Mouse (Mus musculus) neural tube, embryonic 15.5 days (tissue): ENCODE measurements around the gene Fntb. TPM values are rescaled to one million over a fixed set of nuclear protein-coding genes. Genes with fewer than 3 reads are reported as not detected.

Source experiments
- ATAC-seq: fragments of 200-750 bp; cut with Nextera tagmentation; 2 replicates; pipeline ENCODE4 v1.8.0; 2017; ENCODE audit warnings: mild to moderate bottlenecking, moderate TSS enrichment, moderate library complexity; ENCODE audit not compliant: low FRiP score
- H3K27ac ChIP-seq: fragments of 300-500 bp; sonication (generic); replicated peaks from 2 replicates; pipeline ENCODE4 v1.5.1; 2015; ENCODE audit warnings: mild to moderate bottlenecking, inconsistent platforms
- H3K27me3 ChIP-seq: fragments of 300-500 bp; sonication (generic); replicated peaks from 2 replicates; pipeline ENCODE4 v1.6.1; 2015; ENCODE audit warnings: inconsistent platforms
- H3K36me3 ChIP-seq: fragments of 300-500 bp; sonication (generic); 2 replicates; pipeline ENCODE4 v1.6.1; 2015; ENCODE audit warnings: inconsistent platforms
- H3K4me1 ChIP-seq: fragments of 300-500 bp; sonication (generic); 2 replicates; pipeline ENCODE4 v1.6.1; 2015; ENCODE audit warnings: inconsistent platforms
- H3K4me2 ChIP-seq: fragments of 300-500 bp; sonication (generic); 2 replicates; pipeline ENCODE4 v1.6.1; 2015; ENCODE audit warnings: inconsistent platforms, mild to moderate bottlenecking, moderate library complexity
- H3K4me3 ChIP-seq: fragments of 300-500 bp; sonication (generic); replicated peaks from 2 replicates; pipeline ENCODE4 v1.5.1; 2015; ENCODE audit warnings: mild to moderate bottlenecking, inconsistent platforms
- H3K9ac ChIP-seq: fragments of 300-500 bp; sonication (generic); replicated peaks from 2 replicates; pipeline ENCODE4 v1.6.1; 2015; ENCODE audit warnings: mild to moderate bottlenecking, inconsistent platforms
- H3K9me3 ChIP-seq: fragments of 300-500 bp; sonication (generic); replicated peaks from 2 replicates; pipeline ENCODE4 v1.6.1; 2016; ENCODE audit warnings: inconsistent platforms
- WGBS: fragments of 180-500 bp; shearing (Covaris S2); methylation state at CpG from one replicate; pipeline ENCODE4 v1.1.7; 2015; ENCODE audit warnings: mixed read lengths; 5-methylcytosine and 5-hydroxymethylcytosine counted together
- polyA plus RNA-seq: library from polyadenylated mRNA; unstranded; fragments of >200 nt; fragmentation: Nextera tagmentation; extraction: Ambion mirVana; gene quantifications from 2 replicates; pipeline ENCODE4 v1.2.1, GENCODE M21; 2015

Fntb gene
- polyA plus RNA-seq, 1 experiment from 2014 or later: 41.5 TPM

- no peak overlapping the region for H3K27ac ChIP-seq
- H3K4me2 ChIP-seq: no peak overlapping the region
- no peaks in the 10 kb centered on the region for H3K4me1 ChIP-seq
- peaks cover 19% of the 10 kb centered on the region; the same call in 1 of the 2 replicates for H3K36me3 ChIP-seq
- no peak overlapping the region for H3K4me3 ChIP-seq
- no peaks in the 10 kb centered on the region for H3K27me3 ChIP-seq
- ATAC-seq: no peak
- H3K9me3 ChIP-seq: no peaks in the 10 kb centered on the region
- WGBS: 90% methylated on average over 7 of the region's 7 CpGs
- H3K9ac ChIP-seq: no peak overlapping the region
These were observed 107.5 kb downstream of the Fntb start for GRCm38 (mm10) chr12:76872767-76873316.

- Histone ChIP-seq H3K27ac (no peak overlapping the region), H3K36me3 (peaks cover 19% of the 10 kb centered on the region; the same call in 1 of the 2 replicates), H3K4me3 (no peak overlapping the region), H3K4me1 (no peaks in the 10 kb centered on the region), H3K27me3 (no peaks in the 10 kb centered on the region), H3K9me3 (no peaks in the 10 kb centered on the region), H3K9ac (no peak overlapping the region), H3K4me2 (no peak overlapping the region)
- ATAC-seq: no peak
- WGBS: 63% methylated on average over 9 of the region's 9 CpGs
These were observed 109.4 kb downstream of the Fntb start for GRCm38 (mm10) chr12:76874826-76875225.

- 5% methylated on average over 5 of the region's 5 CpGs for WGBS
- H3K4me2 ChIP-seq: no peak overlapping the region
- H3K27ac ChIP-seq: no peak overlapping the region
- no peak overlapping the region for H3K4me3 ChIP-seq
- H3K27me3 ChIP-seq: no peaks in the 10 kb centered on the region
- no peak overlapping the region for H3K9ac ChIP-seq
- peaks cover 14% of the 10 kb centered on the region; the same call in 1 of the 2 replicates for H3K36me3 ChIP-seq
- no peaks in the 10 kb centered on the region for H3K9me3 ChIP-seq
- no peak; the same call in 1 of the 2 replicates for ATAC-seq
- H3K4me1 ChIP-seq: no peaks in the 10 kb centered on the region
These were observed 113.9 kb downstream of the Fntb start for GRCm38 (mm10) chr12:76879242-76879641.

- Histone ChIP-seq H3K4me1 (no peaks in the 10 kb centered on the region), H3K27ac (no peak overlapping the region), H3K4me2 (no peak overlapping the region), H3K36me3 (0 out of 2 replicates have a peak, but pooled peaks cover 6% of the 10 kb centered on the region), H3K27me3 (no peaks in the 10 kb centered on the region), H3K9ac (no peak overlapping the region), H3K9me3 (no peaks in the 10 kb centered on the region), H3K4me3 (no peak overlapping the region)
- WGBS: 93% methylated on average over 4 of the region's 4 CpGs
- no peak for ATAC-seq
These were observed 114.7 kb downstream of the Fntb start for GRCm38 (mm10) chr12:76880131-76880530.

GRCm38 (mm10) chr12:76883824-76884223 is 118.4 kb downstream of the Fntb start:
- Histone ChIP-seq H3K4me1 (no peaks in the 10 kb centered on the region), H3K36me3 (peaks cover 6% of the 10 kb centered on the region), H3K9ac (no peak overlapping the region), H3K4me2 (no peak overlapping the region), H3K27me3 (no peaks in the 10 kb centered on the region), H3K4me3 (no peak overlapping the region), H3K27ac (no peak overlapping the region), H3K9me3 (no peaks in the 10 kb centered on the region)
- 78% methylated on average over 9 of the region's 9 CpGs for WGBS
- ATAC-seq: no peak

- peaks cover 6% of the 10 kb centered on the region for H3K36me3 ChIP-seq
- no peak overlapping the region for H3K4me2 ChIP-seq
- no peaks in the 10 kb centered on the region for H3K27me3 ChIP-seq
- no peak overlapping the region for H3K9ac ChIP-seq
- no peaks in the 10 kb centered on the region for H3K4me1 ChIP-seq
- no peaks in the 10 kb centered on the region for H3K9me3 ChIP-seq
- no peak for ATAC-seq
- H3K4me3 ChIP-seq: no peak overlapping the region
- WGBS: 94% methylated on average over 4 of the region's 4 CpGs
- H3K27ac ChIP-seq: no peak overlapping the region
These were observed 119.7 kb downstream of the Fntb start for GRCm38 (mm10) chr12:76885103-76885502.

GRCm38 (mm10) chr12:76886826-76887225 is 121.4 kb downstream of the Fntb start:
- Histone ChIP-seq H3K4me2 (no peak overlapping the region), H3K27me3 (no peaks in the 10 kb centered on the region), H3K9me3 (no peaks in the 10 kb centered on the region), H3K36me3 (peaks cover 10% of the 10 kb centered on the region), H3K9ac (no peak overlapping the region), H3K4me3 (no peak overlapping the region), H3K27ac (no peak overlapping the region), H3K4me1 (0 out of 2 replicates have a peak, but pooled peaks cover 5% of the 10 kb centered on the region)
- 86% methylated on average over 7 of the region's 7 CpGs for whole genome bisulfite sequencing
- no peak for ATAC-seq

- Histone ChIP-seq H3K9me3 (no peaks in the 10 kb centered on the region), H3K4me1 (0 out of 2 replicates have a peak, but pooled peaks cover 5% of the 10 kb centered on the region)
These were observed 122.6 kb downstream of the Fntb start for GRCm38 (mm10) chr12:76887941-76888340.

GRCm38 (mm10) chr12:76889404-76890184 is 124.2 kb downstream of the Fntb start:
- WGBS: 93% methylated on average over 11 of the region's 11 CpGs
- H3K4me3 ChIP-seq: no peak overlapping the region
- H3K4me2 ChIP-seq: no peak overlapping the region
- no peaks in the 10 kb centered on the region for H3K9me3 ChIP-seq
- H3K27ac ChIP-seq: no peak overlapping the region
- H3K36me3 ChIP-seq: peaks cover 10% of the 10 kb centered on the region
- H3K4me1 ChIP-seq: 0 out of 2 replicates have a peak, but pooled peaks cover 7% of the 10 kb centered on the region
- no peaks in the 10 kb centered on the region for H3K27me3 ChIP-seq
- ATAC-seq: no peak
- no peak overlapping the region for H3K9ac ChIP-seq

More at GRCm38 (mm10) chr12:76887941-76888340, 122.6 kb downstream of the Fntb start:
- Histone ChIP-seq H3K4me2 (no peak overlapping the region), H3K27me3 (no peaks in the 10 kb centered on the region), H3K9ac (no peak overlapping the region), H3K4me3 (no peak overlapping the region), H3K27ac (no peak overlapping the region), H3K36me3 (peaks cover 10% of the 10 kb centered on the region)
- ATAC-seq: no peak
- 95% methylated on average over 12 of the region's 12 CpGs for WGBS

- Histone ChIP-seq H3K36me3 (peaks cover 10% of the 10 kb centered on the region), H3K4me3 (no peak overlapping the region), H3K4me2 (no peak overlapping the region), H3K9ac (no peak overlapping the region), H3K9me3 (no peaks in the 10 kb centered on the region), H3K4me1 (0 out of 2 replicates have a peak, but pooled peaks cover 12% of the 10 kb centered on the region), H3K27ac (no peak overlapping the region), H3K27me3 (no peaks in the 10 kb centered on the region)
- no peak for ATAC-seq
- 56% methylated on average over 3 of the region's 3 CpGs for WGBS
These were observed 125.8 kb downstream of the Fntb start for GRCm38 (mm10) chr12:76891160-76891559.

- ATAC-seq: no peak
These were observed 127.7 kb downstream of the Fntb start for GRCm38 (mm10) chr12:76892910-76893695.

More at GRCm38 (mm10) chr12:76892910-76893695, 127.7 kb downstream of the Fntb start:
- Histone ChIP-seq H3K4me1 (0 out of 2 replicates have a peak, but pooled peaks cover 12% of the 10 kb centered on the region), H3K27ac (no peak overlapping the region), H3K36me3 (0 out of 2 replicates have a peak, but pooled peaks cover 3% of the 10 kb centered on the region), H3K9ac (no peak overlapping the region), H3K27me3 (no peaks in the 10 kb centered on the region), H3K4me2 (no peak overlapping the region), H3K4me3 (no peak overlapping the region), H3K9me3 (no peaks in the 10 kb centered on the region)
- WGBS: 90% methylated on average over 16 of the region's 16 CpGs
